Mouse (Mus musculus): Measurements from ENCODE around the gene Depdc1b.

Gene Depdc1b

GRCm38 (mm10) chr13:108327047-108327446 lies 10.9 kb downstream of the Depdc1b start:
- no peaks in the 10 kb centered on the region for H3K27me3 ChIP-seq (ENCODE audit: control insufficient read depth, insufficient read depth, low read length, poor library complexity, severe bottlenecking)
- no peak for DNase-seq (ENCODE audit: low read depth, low spot score)
- H3K36me3 ChIP-seq (ENCODE audit: control insufficient read depth, insufficient read depth, low read length, poor library complexity, severe bottlenecking), result no peaks in the 10 kb centered on the region

DNA sequence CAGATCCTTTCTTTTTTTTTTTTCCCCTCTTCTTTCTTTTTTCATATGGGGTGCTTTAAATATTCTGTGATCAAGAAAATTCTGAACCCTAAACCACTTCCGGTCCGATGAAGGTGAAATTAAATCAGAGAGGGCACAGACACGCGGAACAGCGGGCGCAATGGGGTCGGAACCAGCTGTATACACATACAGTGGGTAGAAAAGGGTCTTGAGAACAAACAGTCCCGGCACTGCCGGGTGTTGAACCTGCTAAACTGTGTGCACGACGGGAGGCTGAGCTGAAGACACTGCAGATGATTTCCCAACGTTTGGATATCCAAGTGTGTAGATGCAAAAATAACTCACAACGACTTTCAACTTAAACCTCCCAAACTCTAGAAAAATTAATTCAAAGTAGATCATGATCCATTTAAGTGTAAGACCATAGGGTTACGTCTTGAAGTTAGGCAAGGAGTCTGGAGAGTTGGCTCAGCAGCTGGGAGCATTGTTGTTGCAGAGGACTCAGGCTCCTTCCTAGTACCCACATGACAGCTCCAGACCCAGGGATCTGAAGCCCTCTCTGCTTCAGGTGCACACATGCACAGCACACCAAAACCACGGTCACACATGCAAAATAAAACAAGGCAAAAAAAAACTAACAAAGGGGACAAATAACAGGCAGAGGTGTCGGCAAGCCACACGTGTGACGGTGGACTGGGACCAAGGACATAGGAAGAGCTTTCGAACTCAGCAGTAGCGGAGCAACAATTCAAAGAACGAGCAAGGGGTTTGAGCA lies 12.5 kb downstream of the Depdc1b start:
- no peak for DNase-seq (ENCODE audit: low read depth, low spot score)
- Histone ChIP-seq H3K27me3 (ENCODE audit: control insufficient read depth, insufficient read depth, low read length, poor library complexity, severe bottlenecking) (no peaks in the 10 kb centered on the region), H3K36me3 (ENCODE audit: control insufficient read depth, insufficient read depth, low read length, poor library complexity, severe bottlenecking) (no peaks in the 10 kb centered on the region)

GRCm38 (mm10) chr13:108329693-108330092 lies 13.6 kb downstream of the Depdc1b start:
- peak; percentile 51 for DNase-seq (ENCODE audit: low read depth, low spot score)
- H3K27me3 ChIP-seq (ENCODE audit: control insufficient read depth, insufficient read depth, low read length, poor library complexity, severe bottlenecking), result no peaks in the 10 kb centered on the region
- H3K36me3 ChIP-seq (ENCODE audit: control insufficient read depth, insufficient read depth, low read length, poor library complexity, severe bottlenecking), result no peaks in the 10 kb centered on the region

DNA sequence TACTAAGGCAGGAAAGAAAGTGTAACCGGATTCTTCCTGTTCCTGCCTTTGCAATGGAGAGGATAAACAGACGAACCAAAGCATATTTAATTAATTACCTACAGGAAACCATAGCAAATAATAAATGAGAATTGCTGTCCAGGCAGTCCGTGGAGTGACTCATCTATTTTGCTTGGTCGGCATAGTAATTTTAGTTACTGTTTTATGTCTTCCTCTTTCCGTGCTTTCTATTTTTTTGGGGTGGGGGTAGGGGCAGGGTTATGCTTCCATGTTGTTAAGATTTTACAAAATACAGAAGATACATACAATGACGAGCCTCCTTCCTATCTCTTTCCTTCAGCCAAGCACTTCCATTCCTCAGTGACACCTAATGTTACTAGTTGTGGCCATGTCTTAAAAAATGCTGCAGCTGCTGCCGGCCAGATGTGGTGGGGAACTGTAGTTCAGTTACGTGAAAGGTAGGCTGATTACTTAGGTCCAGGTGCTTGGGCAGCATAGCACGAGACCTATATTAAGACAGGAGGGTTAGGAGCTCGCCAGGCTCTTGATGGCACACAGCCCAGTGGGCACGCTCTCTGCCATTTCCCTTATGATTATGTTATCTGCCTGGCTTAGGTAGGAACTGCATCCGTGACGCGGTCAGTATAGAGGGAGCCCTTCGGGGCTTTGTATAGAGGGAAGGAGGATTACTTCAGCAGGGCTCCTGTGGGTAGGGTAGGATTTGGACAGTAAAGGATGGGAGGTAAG lies 19.3 kb downstream of the Depdc1b start:
- no peak for DNase-seq (ENCODE audit: low read depth, low spot score)
- Histone ChIP-seq H3K27me3 (ENCODE audit: control insufficient read depth, insufficient read depth, low read length, poor library complexity, severe bottlenecking) (no peaks in the 10 kb centered on the region), H3K36me3 (ENCODE audit: control insufficient read depth, insufficient read depth, low read length, poor library complexity, severe bottlenecking) (no peaks in the 10 kb centered on the region)

DNA sequence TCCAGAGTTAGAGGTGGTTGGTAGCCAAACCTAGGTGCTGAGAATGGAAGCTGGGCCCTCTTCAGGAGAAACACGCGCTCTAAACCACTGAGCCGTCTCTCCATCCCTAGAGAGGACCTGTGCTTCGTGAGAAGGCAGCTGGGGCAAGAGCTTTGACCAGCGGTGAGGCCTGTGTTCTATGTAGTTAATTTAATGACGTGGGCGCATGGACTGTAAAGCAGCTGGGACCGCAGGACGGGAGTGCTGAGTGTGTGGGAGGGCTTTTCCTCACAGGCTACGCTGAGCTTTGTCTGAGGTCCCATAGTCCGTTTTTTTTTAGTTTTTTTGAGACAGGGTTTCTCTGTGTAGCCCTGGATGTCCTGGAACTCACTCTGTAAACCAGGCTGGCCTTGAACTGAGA lies 20.1 kb downstream of the Depdc1b start:
- DNase-seq (ENCODE audit: low read depth, low spot score), result no peak
- Histone ChIP-seq H3K36me3 (ENCODE audit: control insufficient read depth, insufficient read depth, low read length, poor library complexity, severe bottlenecking) (no peaks in the 10 kb centered on the region), H3K27me3 (ENCODE audit: control insufficient read depth, insufficient read depth, low read length, poor library complexity, severe bottlenecking) (no peaks in the 10 kb centered on the region)

GRCm38 (mm10) chr13:108337340-108337739 lies 21.2 kb downstream of the Depdc1b start:
- H3K36me3 ChIP-seq (ENCODE audit: control insufficient read depth, insufficient read depth, low read length, poor library complexity, severe bottlenecking), result no peaks in the 10 kb centered on the region
- no peak for DNase-seq (ENCODE audit: low read depth, low spot score)
- no peaks in the 10 kb centered on the region for H3K27me3 ChIP-seq (ENCODE audit: control insufficient read depth, insufficient read depth, low read length, poor library complexity, severe bottlenecking)

- H3K27me3 ChIP-seq (ENCODE audit: control insufficient read depth, insufficient read depth, low read length, poor library complexity, severe bottlenecking), result no peaks in the 10 kb centered on the region
- no peaks in the 10 kb centered on the region for H3K36me3 ChIP-seq (ENCODE audit: control insufficient read depth, insufficient read depth, low read length, poor library complexity, severe bottlenecking)
- DNase-seq (ENCODE audit: low read depth, low spot score), result no peak
Observed at GRCm38 (mm10) chr13:108338076-108338836, 22.1 kb downstream of the Depdc1b start.

- no peaks in the 10 kb centered on the region for H3K36me3 ChIP-seq (ENCODE audit: control insufficient read depth, insufficient read depth, low read length, poor library complexity, severe bottlenecking)
- no peaks in the 10 kb centered on the region for H3K27me3 ChIP-seq (ENCODE audit: control insufficient read depth, insufficient read depth, low read length, poor library complexity, severe bottlenecking)
- no peak for DNase-seq (ENCODE audit: low read depth, low spot score)
Observed at GRCm38 (mm10) chr13:108339907-108340596, 23.9 kb downstream of the Depdc1b start.

GRCm38 (mm10) chr13:108341585-108341984 lies 25.5 kb downstream of the Depdc1b start:
- peak; percentile 36 for DNase-seq (ENCODE audit: low read depth, low spot score)
- Histone ChIP-seq H3K27me3 (ENCODE audit: control insufficient read depth, insufficient read depth, low read length, poor library complexity, severe bottlenecking) (no peaks in the 10 kb centered on the region), H3K36me3 (ENCODE audit: control insufficient read depth, insufficient read depth, low read length, poor library complexity, severe bottlenecking) (no peaks in the 10 kb centered on the region)

DNA sequence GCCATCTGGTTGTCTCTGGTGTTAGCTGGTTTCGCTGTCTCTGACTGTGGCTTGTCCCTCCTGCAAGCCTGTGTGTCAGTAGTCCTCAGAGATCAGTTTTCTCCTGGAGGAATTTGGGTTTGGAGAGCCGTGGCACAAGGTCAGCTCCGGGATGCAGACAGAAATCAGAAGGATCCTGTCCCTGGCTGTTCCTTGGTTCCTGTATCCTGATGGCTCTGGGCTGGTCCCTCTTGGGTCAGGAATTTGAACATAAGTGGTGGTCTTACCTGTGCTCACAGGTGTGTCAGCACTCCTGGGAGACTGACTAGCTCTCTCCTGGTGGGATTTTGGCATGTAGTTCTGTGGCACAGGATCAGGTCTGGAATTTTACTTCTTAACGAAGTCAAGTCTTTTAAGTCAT lies 29.6 kb downstream of the Depdc1b start:
- H3K36me3 ChIP-seq (ENCODE audit: control insufficient read depth, insufficient read depth, low read length, poor library complexity, severe bottlenecking), result no peaks in the 10 kb centered on the region
- no peaks in the 10 kb centered on the region for H3K27me3 ChIP-seq (ENCODE audit: control insufficient read depth, insufficient read depth, low read length, poor library complexity, severe bottlenecking)
- no peak for DNase-seq (ENCODE audit: low read depth, low spot score)

GRCm38 (mm10) chr13:108347016-108347415 lies 30.9 kb downstream of the Depdc1b start:
- Histone ChIP-seq H3K27me3 (ENCODE audit: control insufficient read depth, insufficient read depth, low read length, poor library complexity, severe bottlenecking) (no peaks in the 10 kb centered on the region), H3K36me3 (ENCODE audit: control insufficient read depth, insufficient read depth, low read length, poor library complexity, severe bottlenecking) (no peaks in the 10 kb centered on the region)
- peak; percentile 63 for DNase-seq (ENCODE audit: low read depth, low spot score)

- no peak for DNase-seq (ENCODE audit: low read depth, low spot score)
- no peaks in the 10 kb centered on the region for H3K27me3 ChIP-seq (ENCODE audit: control insufficient read depth, insufficient read depth, low read length, poor library complexity, severe bottlenecking)
- H3K36me3 ChIP-seq (ENCODE audit: control insufficient read depth, insufficient read depth, low read length, poor library complexity, severe bottlenecking), result no peaks in the 10 kb centered on the region
Observed at GRCm38 (mm10) chr13:108349624-108350023, 33.5 kb downstream of the Depdc1b start.

DNA sequence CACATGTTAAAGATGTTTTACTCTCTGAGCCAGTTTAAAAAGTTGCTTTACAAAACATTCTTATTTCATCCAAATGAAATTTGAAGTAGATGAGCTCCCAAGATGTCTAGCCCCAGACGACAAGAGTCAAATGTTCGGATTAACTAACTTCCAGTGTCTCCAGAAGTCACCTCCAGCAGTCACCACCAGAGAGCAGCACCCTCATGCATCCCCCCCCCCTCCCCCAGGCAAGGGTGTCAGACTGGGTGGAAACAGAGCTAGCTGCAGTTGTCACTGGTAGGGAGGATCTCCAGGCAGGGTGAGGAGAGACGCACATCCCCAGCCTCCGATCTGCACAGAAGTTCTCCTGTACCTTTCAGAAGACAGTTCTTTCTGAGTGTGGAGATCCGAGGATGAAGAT lies 37.6 kb downstream of the Depdc1b start:
- no peaks in the 10 kb centered on the region for H3K36me3 ChIP-seq (ENCODE audit: control insufficient read depth, insufficient read depth, low read length, poor library complexity, severe bottlenecking)
- DNase-seq (ENCODE audit: low read depth, low spot score), result no peak

DNA sequence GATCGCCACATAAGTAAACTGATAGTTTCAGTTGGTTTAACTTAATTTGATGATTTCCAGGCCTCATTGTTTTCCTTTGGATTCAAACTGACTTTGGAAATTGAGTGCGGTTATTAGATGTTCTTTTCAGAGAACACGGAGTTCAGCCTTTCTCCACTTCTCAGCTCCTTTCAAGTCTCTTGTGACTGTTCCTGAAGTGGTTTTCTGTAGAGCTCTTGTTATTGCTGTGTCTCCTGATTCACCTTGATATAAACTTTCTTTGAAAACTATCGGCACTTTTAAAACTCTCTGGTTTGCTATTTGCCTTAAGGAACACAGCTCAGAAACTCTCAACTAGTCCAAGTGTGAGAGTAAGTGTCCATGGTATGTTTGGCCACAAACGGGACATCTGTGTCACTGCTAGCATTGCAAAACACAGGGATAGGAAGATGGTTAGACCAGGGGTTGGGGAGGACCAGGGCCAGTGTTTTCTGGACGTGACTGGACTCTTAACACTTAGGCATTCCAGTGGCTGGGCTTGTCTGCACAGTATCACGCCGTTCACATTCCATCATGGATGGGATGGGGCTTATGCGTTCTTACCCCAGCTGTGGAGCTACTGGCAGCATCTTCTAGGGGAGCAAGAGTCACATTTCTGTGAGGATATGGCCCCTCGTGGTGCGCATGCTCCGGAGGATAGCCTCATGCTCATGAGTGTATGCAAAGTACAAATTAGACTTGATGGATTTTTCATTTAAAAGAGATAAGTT lies 38.8 kb downstream of the Depdc1b start:
- no peak for DNase-seq (ENCODE audit: low read depth, low spot score)
- Histone ChIP-seq H3K27me3 (ENCODE audit: control insufficient read depth, insufficient read depth, low read length, poor library complexity, severe bottlenecking) (no peaks in the 10 kb centered on the region), H3K36me3 (ENCODE audit: control insufficient read depth, insufficient read depth, low read length, poor library complexity, severe bottlenecking) (no peaks in the 10 kb centered on the region)

More for the DNA sequence above, 37.6 kb downstream of the Depdc1b start:
- no peaks in the 10 kb centered on the region for H3K27me3 ChIP-seq (ENCODE audit: control insufficient read depth, insufficient read depth, low read length, poor library complexity, severe bottlenecking)
